Mouse (Mus musculus): Measurements from ENCODE around the gene 1700034I23Rik.
"Not testable (repeated sequence)": the region's sequence is repeated elsewhere in the genome, so short reads cannot be mapped to it uniquely, and the experiment has no call there.

- TF ChIP-seq CTCF (IDR thresholded peaks at IDR 0.05; ENCODE audit: low read depth, low read length); POLR2A (IDR thresholded peaks at IDR 0.05; ENCODE audit: borderline replicate concordance, low read depth, low read length): not testable (repeated sequence)
Measured at GRCm38 (mm10) chr3:40893816-40894258, 8.5 kb downstream of the 1700034I23Rik start.

Measured in bone marrow macrophage, adult 2 months (primary cell).